Mouse (Mus musculus): ENCODE results near the gene Gstt3. TPM values are rescaled to one million over a fixed set of nuclear protein-coding genes. Genes with fewer than 3 reads are reported as not detected.
A peak's percentile ranks its signal among the peaks of the same experiment; 100 is the strongest.

Gstt3 gene
- 47.7 and 51.5 TPM in 2 replicates for polyA plus RNA-seq (2015; fragmentation: Nextera tagmentation; extraction: Ambion mirVana)

DNA sequence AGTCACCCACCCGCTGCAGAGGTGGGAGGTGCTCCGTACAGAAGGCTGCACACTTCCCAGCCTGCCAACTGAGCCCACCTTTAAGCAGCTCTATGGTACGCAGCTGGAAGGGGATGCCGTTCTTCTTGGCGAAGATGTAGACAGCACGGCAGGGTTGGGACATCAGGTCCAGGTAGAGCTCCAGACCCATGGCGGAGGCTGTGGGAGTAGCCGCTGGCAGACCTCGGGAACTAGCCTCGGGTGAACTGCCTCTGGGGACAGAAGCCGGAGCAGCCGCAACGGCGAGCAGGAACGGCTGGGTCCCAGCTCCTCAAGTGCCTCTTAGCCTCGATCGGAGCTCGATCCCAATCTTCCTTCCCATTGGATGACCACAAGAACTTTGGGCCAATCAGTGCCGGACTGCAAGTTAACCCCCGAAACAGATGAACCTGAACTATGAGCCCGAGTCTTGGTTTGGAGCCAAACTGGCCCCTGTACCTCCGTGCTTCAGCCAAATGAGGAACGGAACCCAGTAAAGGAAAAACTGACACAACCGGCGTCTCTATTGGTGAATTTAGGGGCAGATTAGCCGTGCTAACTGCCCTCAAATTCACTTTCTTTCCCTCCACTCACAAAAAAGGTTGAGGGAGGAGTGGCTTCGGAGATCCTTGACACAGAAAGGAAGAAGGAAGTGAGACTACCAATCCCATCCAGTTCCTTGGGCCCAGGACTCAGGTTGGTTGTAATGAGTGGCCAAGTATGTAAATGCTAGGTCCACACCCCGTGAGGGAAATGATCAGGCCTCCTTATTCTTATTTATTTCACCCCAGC is at the start of gene Gstt3, which contains the start of gene Gm20441:
Gstt3 (minus strand) TSS at position 646 of the 810 bp plus-strand sequence.
Gm20441 (minus strand) TSS at position 186 of the 810 bp plus-strand sequence.
- peak; percentile 92 for ATAC-seq
- Histone ChIP-seq H3K4me3 (ENCODE audit: low read depth, low read length) (peak within 1 kb of the TSS; percentile 60), H3K27me3 (replicated peaks; ENCODE audit: control insufficient read depth, insufficient read depth, low read length) (no peaks in the 10 kb centered on the region), H3K27ac (ENCODE audit: low read depth, low read length) (peak within 1 kb of the TSS; percentile 84), H3K9me3 (ENCODE audit: control insufficient read depth) (no peaks in the 10 kb centered on the region), H3K4me1 (replicated peaks; ENCODE audit: control insufficient read depth, insufficient read depth, low read length) (0 out of 2 replicates have a peak, but pooled peaks cover 4% of the 10 kb centered on the region), H3K9ac (ENCODE audit: low read depth, low read length) (peak within 1 kb of the TSS; percentile 59), H3K36me3 (ENCODE audit: control insufficient read depth, insufficient read depth) (no peaks in the 10 kb centered on the region), H3K4me2 (replicated peaks; ENCODE audit: low read depth) (peak within 1 kb of the TSS; percentile 87)
- no peak for TF ChIP-seq CTCF (IDR thresholded peaks at IDR 0.05; ENCODE audit: low read depth)
- under 1% methylated on average over 28 of the region's 28 CpGs for WGBS

GRCm38 (mm10) chr10:75830275-75830670 is 49.1 kb upstream of the Gstt3 start:
- TF ChIP-seq CTCF (IDR thresholded peaks at IDR 0.05; ENCODE audit: low read depth): no peak
- no peaks in the 10 kb centered on the region for H3K4me1 ChIP-seq (replicated peaks; ENCODE audit: control insufficient read depth, insufficient read depth, low read length)
- 83% methylated on average over 2 of the region's 2 CpGs for WGBS

DNA sequence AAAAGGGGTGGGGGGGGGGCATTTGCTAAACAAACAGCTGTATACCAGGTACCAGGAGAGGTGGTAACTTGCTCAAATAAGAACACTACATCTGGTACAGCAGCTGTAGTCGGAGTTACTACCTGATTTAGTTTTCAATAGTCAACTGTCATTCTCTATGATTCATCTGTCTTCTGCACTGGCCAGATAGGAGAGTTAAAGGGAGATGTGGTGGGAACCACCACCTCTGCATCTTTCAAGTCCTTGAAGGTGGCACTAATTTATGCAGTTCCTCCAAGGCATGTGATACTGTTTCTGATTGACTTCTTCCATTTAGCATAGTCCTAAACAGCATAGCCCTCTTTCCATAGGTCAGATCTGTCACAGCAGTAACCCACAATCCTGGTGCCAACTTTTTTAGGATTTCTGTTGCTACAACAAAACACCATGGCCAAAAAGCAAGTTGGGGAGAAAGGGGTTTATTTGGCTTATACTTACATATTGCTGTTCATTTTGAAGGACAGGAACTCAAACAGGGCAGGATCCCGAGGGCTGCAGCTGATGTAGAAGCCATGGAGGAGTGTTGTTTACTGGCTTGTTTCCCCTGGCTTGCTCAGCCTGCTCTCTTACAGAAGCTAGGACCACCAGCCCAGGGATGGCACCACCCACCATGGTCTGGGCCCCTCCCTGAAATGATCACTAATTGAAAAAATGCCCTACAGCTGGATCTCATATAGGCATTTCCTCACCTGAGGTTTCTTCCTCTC is 48.5 kb upstream of the Gstt3 start:
- H3K4me1 ChIP-seq (replicated peaks; ENCODE audit: control insufficient read depth, insufficient read depth, low read length): no peaks in the 10 kb centered on the region
- no peak overlapping the region for H3K4me3 ChIP-seq (ENCODE audit: low read depth, low read length)
- no peak overlapping the region for H3K27ac ChIP-seq (ENCODE audit: low read depth, low read length)
- ATAC-seq: no peak
- no peaks in the 10 kb centered on the region for H3K9me3 ChIP-seq (ENCODE audit: control insufficient read depth)
- no peak for TF ChIP-seq CTCF (IDR thresholded peaks at IDR 0.05; ENCODE audit: low read depth)
- H3K27me3 ChIP-seq (replicated peaks; ENCODE audit: control insufficient read depth, insufficient read depth, low read length): no peaks in the 10 kb centered on the region
- H3K9ac ChIP-seq (ENCODE audit: low read depth, low read length): no peak overlapping the region
- 81% methylated on average over 2 of the region's 2 CpGs for WGBS
- H3K36me3 ChIP-seq (ENCODE audit: control insufficient read depth, insufficient read depth): no peaks in the 10 kb centered on the region
- H3K4me2 ChIP-seq (replicated peaks; ENCODE audit: low read depth): no peak overlapping the region

More at GRCm38 (mm10) chr10:75830275-75830670, 49.1 kb upstream of the Gstt3 start:
- H3K36me3 ChIP-seq (ENCODE audit: control insufficient read depth, insufficient read depth): no peaks in the 10 kb centered on the region
- no peak overlapping the region for H3K27ac ChIP-seq (ENCODE audit: low read depth, low read length)
- no peaks in the 10 kb centered on the region for H3K27me3 ChIP-seq (replicated peaks; ENCODE audit: control insufficient read depth, insufficient read depth, low read length)
- no peak overlapping the region for H3K9ac ChIP-seq (ENCODE audit: low read depth, low read length)
- H3K9me3 ChIP-seq (ENCODE audit: control insufficient read depth): no peaks in the 10 kb centered on the region
- no peak for ATAC-seq
- H3K4me3 ChIP-seq (ENCODE audit: low read depth, low read length): no peak overlapping the region
- H3K4me2 ChIP-seq (replicated peaks; ENCODE audit: low read depth): no peak overlapping the region

DNA sequence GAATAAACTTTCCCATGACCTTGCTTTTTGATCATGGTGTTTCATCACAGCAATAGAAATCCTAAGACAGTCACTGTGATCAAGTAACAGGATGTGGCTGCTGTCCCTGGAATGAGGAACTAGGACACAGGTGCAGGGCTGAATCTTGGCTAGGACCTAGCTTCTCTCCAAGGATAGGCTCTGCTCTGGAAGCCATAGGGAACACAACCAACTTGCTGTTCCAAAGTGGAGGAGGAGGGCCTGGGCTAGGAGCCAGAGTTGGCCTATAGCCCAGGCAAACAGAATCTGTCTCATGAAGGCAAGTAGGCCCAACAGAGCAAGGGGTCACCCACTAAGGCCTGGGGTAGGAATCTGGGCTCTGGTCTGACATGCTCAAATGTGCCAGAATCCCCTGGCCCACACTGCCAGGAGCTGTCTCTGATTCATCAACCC is 47.3 kb upstream of the Gstt3 start:
- ATAC-seq: no peak
- Histone ChIP-seq H3K4me3 (ENCODE audit: low read depth, low read length) (no peak overlapping the region), H3K9ac (ENCODE audit: low read depth, low read length) (no peak overlapping the region), H3K36me3 (ENCODE audit: control insufficient read depth, insufficient read depth) (no peaks in the 10 kb centered on the region), H3K4me2 (replicated peaks; ENCODE audit: low read depth) (no peak overlapping the region), H3K4me1 (replicated peaks; ENCODE audit: control insufficient read depth, insufficient read depth, low read length) (no peaks in the 10 kb centered on the region), H3K27me3 (replicated peaks; ENCODE audit: control insufficient read depth, insufficient read depth, low read length) (no peaks in the 10 kb centered on the region), H3K9me3 (ENCODE audit: control insufficient read depth) (no peaks in the 10 kb centered on the region), H3K27ac (ENCODE audit: low read depth, low read length) (no peak overlapping the region)
- TF ChIP-seq CTCF (IDR thresholded peaks at IDR 0.05; ENCODE audit: low read depth): no peak

DNA sequence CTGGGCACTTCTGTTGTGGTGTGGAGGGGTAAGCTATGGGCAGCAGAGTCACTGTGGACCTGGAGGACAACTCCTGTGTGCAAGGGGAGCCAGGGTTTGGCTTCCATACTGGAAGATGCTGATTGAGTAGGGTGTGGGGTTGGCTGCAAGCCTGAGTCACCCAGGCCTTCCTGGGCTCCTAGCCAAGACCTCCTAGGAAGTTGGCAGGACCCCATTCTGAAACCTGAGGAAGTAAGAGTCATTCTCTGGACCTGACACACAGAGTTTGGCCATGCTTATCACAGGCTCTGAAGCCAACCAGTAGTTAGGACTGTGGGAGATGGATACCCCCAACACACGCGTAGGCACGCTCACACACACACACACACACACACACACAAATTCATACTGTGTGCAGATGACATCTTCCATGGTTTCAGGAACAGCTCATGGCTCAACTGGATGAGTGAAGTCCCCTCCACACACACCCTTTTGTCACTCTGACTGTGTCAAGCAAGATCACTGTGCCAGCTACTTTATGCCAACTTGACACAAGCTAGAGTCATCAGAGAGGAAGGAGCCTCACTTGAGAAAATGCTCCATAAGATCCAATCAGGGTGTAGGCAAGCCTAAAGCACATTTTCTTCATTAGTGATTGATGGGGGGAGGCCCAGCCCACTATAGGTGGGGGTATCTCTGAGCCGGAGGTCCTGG is 46.6 kb upstream of the Gstt3 start:
- Histone ChIP-seq H3K4me3 (ENCODE audit: low read depth, low read length) (no peak overlapping the region), H3K9me3 (ENCODE audit: control insufficient read depth) (no peaks in the 10 kb centered on the region), H3K4me1 (replicated peaks; ENCODE audit: control insufficient read depth, insufficient read depth, low read length) (no peaks in the 10 kb centered on the region), H3K27ac (ENCODE audit: low read depth, low read length) (no peak overlapping the region), H3K27me3 (replicated peaks; ENCODE audit: control insufficient read depth, insufficient read depth, low read length) (no peaks in the 10 kb centered on the region), H3K4me2 (replicated peaks; ENCODE audit: low read depth) (no peak overlapping the region), H3K9ac (ENCODE audit: low read depth, low read length) (no peak overlapping the region), H3K36me3 (ENCODE audit: control insufficient read depth, insufficient read depth) (no peaks in the 10 kb centered on the region)
- no peak for ATAC-seq
- no peak for TF ChIP-seq CTCF (IDR thresholded peaks at IDR 0.05; ENCODE audit: low read depth)
- WGBS: 91% methylated on average over 4 of the region's 4 CpGs

DNA sequence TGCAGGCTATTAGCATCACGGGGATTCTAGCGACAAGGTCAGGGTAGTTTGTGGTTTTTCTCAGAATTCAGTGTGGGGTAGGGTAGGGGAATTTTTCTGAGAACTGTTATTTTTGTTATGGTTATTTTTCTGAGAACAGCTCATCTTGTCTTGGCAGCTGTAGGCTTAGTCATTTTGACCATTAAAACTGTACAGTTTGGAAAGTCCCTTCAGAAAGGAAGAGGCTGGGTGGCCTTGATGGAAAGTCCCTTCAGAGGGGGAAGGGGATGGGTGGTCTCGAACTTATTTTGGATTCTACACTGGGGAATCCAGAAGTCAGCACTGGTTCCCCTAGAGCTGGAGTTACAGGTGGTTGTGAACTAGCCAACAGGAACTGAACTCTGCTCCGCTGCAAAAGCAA is 43.3 kb upstream of the Gstt3 start:
- no peak for TF ChIP-seq CTCF (IDR thresholded peaks at IDR 0.05; ENCODE audit: low read depth)
- H3K9ac ChIP-seq (ENCODE audit: low read depth, low read length): no peak overlapping the region
- ATAC-seq: no peak
- H3K9me3 ChIP-seq (ENCODE audit: control insufficient read depth): no peaks in the 10 kb centered on the region
- no peak overlapping the region for H3K4me2 ChIP-seq (replicated peaks; ENCODE audit: low read depth)
- H3K27me3 ChIP-seq (replicated peaks; ENCODE audit: control insufficient read depth, insufficient read depth, low read length): no peaks in the 10 kb centered on the region
- WGBS: 75% methylated on average over 4 of the region's 4 CpGs
- no peaks in the 10 kb centered on the region for H3K36me3 ChIP-seq (ENCODE audit: control insufficient read depth, insufficient read depth)
- H3K4me3 ChIP-seq (ENCODE audit: low read depth, low read length): no peak overlapping the region
- no peaks in the 10 kb centered on the region for H3K4me1 ChIP-seq (replicated peaks; ENCODE audit: control insufficient read depth, insufficient read depth, low read length)
- no peak overlapping the region for H3K27ac ChIP-seq (ENCODE audit: low read depth, low read length)

All from intestine, postnatal 0 days (tissue).